ENCODE assay signal across 15 mouse cellular contexts in genomic region chr16:10613996-10614395, GRCm38 (mm10).
DNase-seq lines count a peak whose midpoint lies in the region.
"Had no signal": no experiment of that assay in that cellular context is flagged by ENCODE, and none has a peak within 500 bp of the region (broad histone marks: within the 10 kb centered on the region; RNA-seq: fewer than 3 reads in every experiment).

No protein-coding gene starts in this region.

- DNase-seq in kidney, adult 11 months = peak; percentile 30
- DNase-seq in kidney, postnatal 14 days = no peak
- peak; percentile 8 to 25 for DNase-seq in kidney, adult 8-10 months
- no peak for DNase-seq in kidney, postnatal 10 days
- DNase-seq in kidney, postnatal 36 days = peak; percentile 25 to 41
- DNase-seq in MN1 (ENCODE audit: low spot score) = no peak
- DNase-seq: adrenal gland, adult 8-10 months; adrenal gland, postnatal 25 days; cerebellum, adult 11-12 months; cerebellum, adult 8-10 months; cerebellum, postnatal 10 days; cerebellum, postnatal 36 days; embryo, embryonic 11 days; gastrocnemius, postnatal 10 days; heart, adult 11 months had no signal

Comparison
In these comparisons a context has a peak if more than half of its experiments do, and no peak if none do; other contexts are left out.
1. DNase-seq: peak in kidney, adult 11 months (single experiment), kidney, adult 8-10 months (2 of 2) and kidney, postnatal 36 days (2 of 2); none in kidney, postnatal 14 days (single experiment), kidney, postnatal 10 days (single experiment) and MN1 (single experiment).